Mouse (Mus musculus) spleen, postnatal 10 days (tissue): ENCODE measurements around the gene Arid3a.

Source experiments
- DNase-seq, 2 experiments: peaks; one replicate each; pipeline ENCODE4 v3.0.0; 2021 to 2022; ENCODE audit warnings: low spot score in 2 of 2

Gene Arid3a

GRCm38 (mm10) chr10:79976071-79976721 lies 49.4 kb downstream of the Arid3a start:
- DNase-seq = no peak

GRCm38 (mm10) chr10:79976722-79977107 lies 49.9 kb downstream of the Arid3a start:
- no peak for DNase-seq

GRCm38 (mm10) chr10:79977324-79977723 lies 50.5 kb downstream of the Arid3a start:
- no peak for DNase-seq

GRCm38 (mm10) chr10:79978061-79978460 lies 51.2 kb downstream of the Arid3a start:
- no peak for DNase-seq

GRCm38 (mm10) chr10:79979401-79980155 lies 52.7 kb downstream of the Arid3a start:
- DNase-seq = no peak

- no peak for DNase-seq
Observed at GRCm38 (mm10) chr10:79983205-79983604, 56.4 kb downstream of the Arid3a start.

- DNase-seq = peak; percentile 68 to 80
Observed at GRCm38 (mm10) chr10:79983670-79984069, 56.8 kb downstream of the Arid3a start.

GRCm38 (mm10) chr10:79984195-79984816 lies 57.5 kb downstream of the Arid3a start, which contains the start of gene Tmem259:
TSS of gene Tmem259 (minus strand) at chr10:79984330.
- peak; percentile 88 to 91 for DNase-seq

GRCm38 (mm10) chr10:79984871-79985270 lies 58.0 kb downstream of the Arid3a start:
- DNase-seq = peak; percentile 94 to 96

- DNase-seq = peak; percentile 74 to 85
Observed at GRCm38 (mm10) chr10:79985334-79986231, 58.7 kb downstream of the Arid3a start.

- DNase-seq = peak; percentile 60 to 63
Observed at GRCm38 (mm10) chr10:79986232-79986878, 59.5 kb downstream of the Arid3a start.

- peak; percentile 88 to 95 for DNase-seq
Observed at GRCm38 (mm10) chr10:79986963-79987362, 60.1 kb downstream of the Arid3a start.

GRCm38 (mm10) chr10:79987771-79988505 lies 61.1 kb downstream of the Arid3a start:
- DNase-seq = no peak

GRCm38 (mm10) chr10:79988506-79989271 lies 61.8 kb downstream of the Arid3a start, which contains the start of gene Cnn2:
TSS of gene Cnn2 (plus strand) at chr10:79988584.
- peak; percentile 45 to 64 for DNase-seq

GRCm38 (mm10) chr10:79989272-79989786 lies 62.5 kb downstream of the Arid3a start:
- DNase-seq = no peak

- no peak for DNase-seq
Observed at GRCm38 (mm10) chr10:79989870-79990269, 63.0 kb downstream of the Arid3a start.

- DNase-seq = no peak
Observed at GRCm38 (mm10) chr10:79991099-79991498, 64.3 kb downstream of the Arid3a start.

GRCm38 (mm10) chr10:79991548-79991947 lies 64.7 kb downstream of the Arid3a start:
- no peak for DNase-seq

GRCm38 (mm10) chr10:79994397-79995115 lies 67.7 kb downstream of the Arid3a start:
- DNase-seq = peak; percentile 56 to 76
